Mouse (Mus musculus): ENCODE measurements around the gene Sgms2. TPM values are rescaled to one million over a fixed set of nuclear protein-coding genes. Genes with fewer than 3 reads are reported as not detected.
A peak's percentile ranks its signal among the peaks of the same experiment; 100 is the strongest.

Gene Sgms2
- polyA plus RNA-seq, 1 experiment = 4.9 TPM

DNA sequence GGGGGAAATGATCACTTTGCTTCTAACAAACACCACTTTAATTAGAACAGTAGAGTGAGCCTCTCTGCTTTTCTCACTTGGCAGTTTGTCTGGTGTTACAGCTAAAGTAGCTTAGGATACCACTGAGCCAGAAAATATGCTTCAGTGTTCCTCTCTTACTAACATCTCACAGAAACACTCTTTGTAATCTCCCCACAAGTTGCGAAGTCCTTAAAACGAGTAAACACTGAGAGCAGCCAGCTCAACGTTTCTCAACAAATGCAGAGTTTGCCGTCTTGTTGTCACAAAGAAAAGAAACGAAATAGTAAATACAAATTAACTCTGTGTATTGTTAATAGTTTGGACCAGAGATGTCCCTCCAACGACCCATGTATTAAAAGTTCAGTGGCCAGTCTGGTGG is 26.5 kb upstream of the Sgms2 start:
- WGBS = 72% methylated on average over 6 of the region's 6 CpGs
- H3K4me3 ChIP-seq (ENCODE audit: low read depth, low read length) = no peak overlapping the region
- TF ChIP-seq CTCF (IDR thresholded peaks at IDR 0.05; ENCODE audit: extremely low read depth, insufficient read length, insufficient replicate concordance, low read depth, low read length) (no peak), POLR2A (IDR thresholded peaks at IDR 0.05; ENCODE audit: low read depth, low read length) (no peak)
- no peaks in the 10 kb centered on the region for H3K36me3 ChIP-seq (ENCODE audit: control insufficient read depth, insufficient read depth, low read length)
- H3K4me1 ChIP-seq (ENCODE audit: control insufficient read depth, insufficient read depth, insufficient read length, low read length) = no peaks in the 10 kb centered on the region
- no peak overlapping the region for H3K27ac ChIP-seq (ENCODE audit: insufficient read depth, low read depth, low read length)
- no peaks in the 10 kb centered on the region for H3K27me3 ChIP-seq (ENCODE audit: control insufficient read depth, insufficient read depth, low read length)

DNA sequence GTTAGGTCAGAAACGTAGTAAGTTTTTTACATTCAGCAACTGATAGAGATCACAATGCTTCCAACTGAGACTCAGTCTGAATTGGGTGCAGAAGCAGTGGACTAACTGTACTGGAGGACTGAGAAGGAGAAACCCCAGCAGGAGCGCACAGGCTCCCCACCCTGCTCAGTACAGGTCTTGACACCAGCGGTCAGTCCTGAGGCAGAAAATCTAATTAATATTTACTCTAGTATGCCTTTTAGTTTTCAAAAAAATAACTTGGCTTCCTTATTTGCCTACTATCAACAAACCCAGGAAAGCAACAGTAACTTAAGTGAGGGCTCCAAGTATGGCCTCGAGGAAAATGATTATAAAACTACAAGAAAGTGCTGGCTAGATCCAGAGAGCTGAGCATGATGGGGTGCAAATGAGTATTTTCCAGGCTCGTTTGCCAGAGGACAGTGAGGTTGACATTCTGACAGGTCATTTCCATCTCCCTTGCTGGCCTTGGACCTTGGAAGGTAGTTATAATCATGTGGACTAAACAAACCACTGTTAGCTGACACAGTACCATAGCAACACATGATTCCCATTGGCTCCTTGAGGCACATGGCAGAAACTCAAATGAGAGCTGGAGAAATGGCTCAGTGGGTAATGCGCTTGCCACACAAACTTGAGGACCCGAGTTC is 25.3 kb upstream of the Sgms2 start:
- Histone ChIP-seq H3K4me1 (ENCODE audit: control insufficient read depth, insufficient read depth, insufficient read length, low read length) (no peaks in the 10 kb centered on the region), H3K4me3 (ENCODE audit: low read depth, low read length) (no peak overlapping the region), H3K27ac (ENCODE audit: insufficient read depth, low read depth, low read length) (no peak overlapping the region), H3K27me3 (ENCODE audit: control insufficient read depth, insufficient read depth, low read length) (no peaks in the 10 kb centered on the region), H3K36me3 (ENCODE audit: control insufficient read depth, insufficient read depth, low read length) (no peaks in the 10 kb centered on the region)
- 72% methylated on average over 7 of the region's 7 CpGs for WGBS
- TF ChIP-seq POLR2A (IDR thresholded peaks at IDR 0.05; ENCODE audit: low read depth, low read length) (no peak), CTCF (IDR thresholded peaks at IDR 0.05; ENCODE audit: extremely low read depth, insufficient read length, insufficient replicate concordance, low read depth, low read length) (no peak)

GRCm38 (mm10) chr3:131511616-131512015 is 20.4 kb upstream of the Sgms2 start:
- 52% methylated on average over 8 of the region's 8 CpGs for WGBS
- TF ChIP-seq POLR2A (IDR thresholded peaks at IDR 0.05; ENCODE audit: low read depth, low read length) = no peak
- peak; percentile 25; the same call in 1 of the 2 replicates for TF ChIP-seq CTCF (IDR thresholded peaks at IDR 0.05; ENCODE audit: extremely low read depth, insufficient read length, insufficient replicate concordance, low read depth, low read length)
- Histone ChIP-seq H3K4me1 (ENCODE audit: control insufficient read depth, insufficient read depth, insufficient read length, low read length) (no peaks in the 10 kb centered on the region), H3K27me3 (ENCODE audit: control insufficient read depth, insufficient read depth, low read length) (no peaks in the 10 kb centered on the region), H3K4me3 (ENCODE audit: low read depth, low read length) (no peak overlapping the region), H3K27ac (ENCODE audit: insufficient read depth, low read depth, low read length) (no peak overlapping the region), H3K36me3 (ENCODE audit: control insufficient read depth, insufficient read depth, low read length) (no peaks in the 10 kb centered on the region)

DNA sequence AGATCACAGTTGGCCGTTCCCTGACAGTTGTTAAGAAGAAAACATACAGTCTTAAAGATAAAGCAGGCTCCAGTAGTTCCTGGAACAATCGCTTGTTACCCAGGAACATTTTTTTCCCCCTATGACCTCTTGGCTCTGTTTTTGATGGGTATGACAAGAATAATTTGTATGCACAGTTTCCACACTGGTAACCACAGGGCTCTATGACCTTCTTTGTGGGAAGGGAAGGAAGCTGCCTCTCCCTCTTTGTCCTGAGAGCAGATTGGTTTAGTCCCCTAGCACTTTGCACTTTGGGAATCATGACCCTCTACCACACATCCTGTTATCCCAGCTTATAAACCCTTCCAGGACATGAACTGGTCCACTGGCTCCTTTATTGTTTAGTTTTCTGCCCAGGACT is 16.8 kb upstream of the Sgms2 start:
- WGBS = 52% methylated on average over 2 of the region's 2 CpGs
- Histone ChIP-seq H3K36me3 (ENCODE audit: control insufficient read depth, insufficient read depth, low read length) (no peaks in the 10 kb centered on the region), H3K4me1 (ENCODE audit: control insufficient read depth, insufficient read depth, insufficient read length, low read length) (peaks cover 5% of the 10 kb centered on the region), H3K4me3 (ENCODE audit: low read depth, low read length) (no peak overlapping the region), H3K27ac (ENCODE audit: insufficient read depth, low read depth, low read length) (no peak overlapping the region), H3K27me3 (ENCODE audit: control insufficient read depth, insufficient read depth, low read length) (no peaks in the 10 kb centered on the region)
- TF ChIP-seq POLR2A (IDR thresholded peaks at IDR 0.05; ENCODE audit: low read depth, low read length) (no peak), CTCF (IDR thresholded peaks at IDR 0.05; ENCODE audit: extremely low read depth, insufficient read length, insufficient replicate concordance, low read depth, low read length) (no peak)

DNA sequence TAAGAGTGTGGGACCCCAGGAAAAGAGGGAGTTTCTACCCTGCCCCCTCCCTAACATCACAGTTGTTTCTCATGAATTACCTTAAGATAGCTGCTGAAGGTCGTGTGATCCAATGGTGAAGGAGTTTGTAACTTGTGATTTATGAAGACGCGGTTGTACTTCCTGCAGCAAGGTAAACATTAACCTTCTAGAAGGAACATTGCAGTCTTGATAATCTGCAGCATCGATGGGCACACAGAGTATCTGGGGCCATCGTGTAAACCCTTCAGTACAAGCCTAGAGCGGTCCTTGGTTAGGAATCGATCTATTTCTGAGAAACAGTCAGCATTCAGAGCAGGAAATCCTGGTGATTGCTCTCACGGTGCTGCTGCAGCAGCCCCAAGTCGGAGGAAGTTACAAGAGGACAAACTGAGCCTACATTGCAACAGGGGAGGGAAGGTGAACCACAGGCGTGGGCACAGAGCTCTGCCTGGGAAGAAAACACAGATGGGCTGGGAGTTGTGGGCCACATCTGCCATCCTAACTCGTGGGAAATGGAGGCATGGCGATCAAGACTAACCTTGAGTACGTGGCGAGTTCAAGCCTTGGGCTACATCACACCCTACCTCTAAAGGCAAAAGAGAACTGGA is 13.5 kb upstream of the Sgms2 start:
- Histone ChIP-seq H3K36me3 (ENCODE audit: control insufficient read depth, insufficient read depth, low read length) (no peaks in the 10 kb centered on the region), H3K27ac (ENCODE audit: insufficient read depth, low read depth, low read length) (no peak overlapping the region), H3K4me3 (ENCODE audit: low read depth, low read length) (no peak overlapping the region; the same call in 1 of the 2 replicates), H3K27me3 (ENCODE audit: control insufficient read depth, insufficient read depth, low read length) (no peaks in the 10 kb centered on the region), H3K4me1 (ENCODE audit: control insufficient read depth, insufficient read depth, insufficient read length, low read length) (peaks cover 5% of the 10 kb centered on the region)
- 31% methylated on average over 14 of the region's 14 CpGs for WGBS
- TF ChIP-seq POLR2A (IDR thresholded peaks at IDR 0.05; ENCODE audit: low read depth, low read length) (no peak), CTCF (IDR thresholded peaks at IDR 0.05; ENCODE audit: extremely low read depth, insufficient read length, insufficient replicate concordance, low read depth, low read length) (no peak)

- WGBS = 82% methylated on average over 10 of the region's 10 CpGs
- peaks cover 5% of the 10 kb centered on the region for H3K4me1 ChIP-seq (ENCODE audit: control insufficient read depth, insufficient read depth, insufficient read length, low read length)
- H3K36me3 ChIP-seq (ENCODE audit: control insufficient read depth, insufficient read depth, low read length) = no peaks in the 10 kb centered on the region
- H3K27me3 ChIP-seq (ENCODE audit: control insufficient read depth, insufficient read depth, low read length) = 0 out of 2 replicates have a peak, but pooled peaks cover 3% of the 10 kb centered on the region
- H3K27ac ChIP-seq (ENCODE audit: insufficient read depth, low read depth, low read length) = no peak overlapping the region
- H3K4me3 ChIP-seq (ENCODE audit: low read depth, low read length) = no peak overlapping the region
- TF ChIP-seq CTCF (IDR thresholded peaks at IDR 0.05; ENCODE audit: extremely low read depth, insufficient read length, insufficient replicate concordance, low read depth, low read length) (no peak), POLR2A (IDR thresholded peaks at IDR 0.05; ENCODE audit: low read depth, low read length) (no peak)
Measured at GRCm38 (mm10) chr3:131501677-131502370, 10.6 kb upstream of the Sgms2 start.

- Histone ChIP-seq H3K27ac (ENCODE audit: insufficient read depth, low read depth, low read length) (no peak overlapping the region), H3K27me3 (ENCODE audit: control insufficient read depth, insufficient read depth, low read length) (0 out of 2 replicates have a peak, but pooled peaks cover 3% of the 10 kb centered on the region), H3K4me3 (ENCODE audit: low read depth, low read length) (no peak overlapping the region), H3K4me1 (ENCODE audit: control insufficient read depth, insufficient read depth, insufficient read length, low read length) (peaks cover 1% of the 10 kb centered on the region; the same call in 1 of the 2 replicates), H3K36me3 (ENCODE audit: control insufficient read depth, insufficient read depth, low read length) (no peaks in the 10 kb centered on the region)
- TF ChIP-seq CTCF (IDR thresholded peaks at IDR 0.05; ENCODE audit: extremely low read depth, insufficient read length, insufficient replicate concordance, low read depth, low read length) = no peak
- no peak for TF ChIP-seq POLR2A (IDR thresholded peaks at IDR 0.05; ENCODE audit: low read depth, low read length)
- WGBS = 89% methylated on average over 6 of the region's 6 CpGs
Measured at GRCm38 (mm10) chr3:131499651-131500050, 8.4 kb upstream of the Sgms2 start.
